Mouse (Mus musculus): ENCODE measurements around the gene Tmprss11d.
"Not testable (repeated sequence)": the region's sequence is repeated elsewhere in the genome, so short reads cannot be mapped to it uniquely, and the experiment has no call there.

Gene Tmprss11d

DNA sequence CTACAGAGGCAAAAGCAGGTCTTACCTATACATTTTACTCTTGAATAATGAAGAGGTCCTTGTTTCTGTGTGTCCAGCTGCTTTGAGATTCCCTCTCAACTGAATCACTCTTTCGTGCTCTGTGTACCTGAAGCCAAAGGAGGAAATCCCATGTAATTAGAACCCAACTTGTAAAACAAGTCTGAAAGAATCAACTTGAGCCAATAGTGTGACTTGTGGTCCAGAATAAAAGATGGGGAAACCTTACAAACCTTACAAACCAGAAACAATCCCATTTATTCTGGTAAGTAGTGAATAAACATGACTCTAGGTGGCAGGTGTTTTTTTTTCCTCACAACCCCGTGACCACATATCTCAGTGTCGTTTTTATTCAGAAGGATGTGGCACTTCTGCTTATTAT lies at the start of gene Tmprss11d:
Gene Tmprss11d (minus strand): TSS at position 101 of the 400 bp plus-strand sequence.
- no peak for DNase-seq

DNA sequence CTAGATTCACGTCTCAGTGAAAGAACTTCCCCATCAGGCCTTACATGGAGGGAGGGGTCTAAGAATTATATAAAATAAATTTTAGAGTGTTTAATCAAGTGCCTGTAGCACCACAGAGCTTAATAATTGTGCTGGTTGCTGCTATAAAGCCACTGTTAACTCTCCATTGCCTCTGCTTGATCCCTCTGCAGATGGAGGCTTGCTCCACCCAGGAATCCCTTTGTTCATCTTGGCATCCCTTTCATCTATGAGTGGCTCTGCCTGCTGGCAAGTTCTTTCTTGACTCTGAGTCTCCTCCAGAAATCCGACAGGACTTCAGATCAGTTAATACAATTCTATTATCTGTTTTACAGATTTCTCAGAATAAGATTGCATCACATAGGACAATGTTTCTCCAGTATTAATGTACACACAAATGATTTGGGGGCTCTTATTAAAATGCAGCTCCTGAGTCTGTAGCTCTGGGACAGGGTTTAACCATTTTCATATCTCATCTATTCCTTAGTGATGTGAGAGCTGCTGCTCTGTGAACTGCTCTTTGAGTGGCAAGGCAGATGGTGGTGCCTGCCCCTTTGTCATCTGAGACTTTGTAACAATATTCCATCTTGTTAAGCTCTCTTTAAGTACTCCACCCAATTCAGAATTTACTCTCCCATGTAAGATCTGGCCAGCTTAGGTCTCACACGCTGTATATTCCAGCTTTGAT lies 48.3 kb upstream of the Tmprss11d start:
- no peak for DNase-seq

DNA sequence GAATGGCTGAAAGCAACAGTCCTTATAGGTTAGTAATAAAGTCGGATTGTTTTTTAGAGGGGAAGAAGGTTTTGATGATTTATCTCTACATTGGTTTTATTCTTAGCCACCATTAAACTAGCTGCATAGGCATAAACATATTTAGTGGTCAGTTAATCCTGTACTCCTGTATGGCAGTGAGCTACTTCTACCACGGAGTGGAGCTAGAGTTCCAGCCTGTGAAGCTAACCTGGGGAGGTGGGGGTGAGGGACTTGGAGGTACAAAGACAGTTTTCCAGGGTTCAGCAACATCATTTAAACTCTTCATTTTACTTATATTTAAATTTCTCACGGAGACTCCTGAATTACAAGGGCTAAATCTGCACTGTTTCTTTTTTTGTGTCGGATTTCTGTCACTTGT lies 46.3 kb upstream of the Tmprss11d start:
- DNase-seq: no peak

DNA sequence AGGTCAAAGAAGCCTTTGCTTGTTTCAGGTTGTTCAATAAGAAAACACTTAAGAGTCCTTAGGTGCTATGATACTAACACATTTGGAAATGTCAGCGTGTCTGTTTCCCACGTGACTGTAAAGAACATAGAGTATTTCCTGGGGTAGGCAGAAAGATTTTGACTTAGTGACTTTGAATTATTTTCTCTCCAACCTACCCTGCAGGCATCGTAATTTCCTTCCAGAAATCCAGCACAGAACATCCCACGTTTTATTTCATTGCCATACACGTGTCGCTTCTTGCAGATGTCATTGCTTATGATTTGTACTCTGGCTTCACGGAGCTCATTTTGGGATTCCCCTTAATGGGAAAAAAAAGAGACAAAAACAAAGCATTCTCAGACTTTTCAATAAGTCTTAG lies 41.1 kb upstream of the Tmprss11d start:
- no peak for DNase-seq

DNA sequence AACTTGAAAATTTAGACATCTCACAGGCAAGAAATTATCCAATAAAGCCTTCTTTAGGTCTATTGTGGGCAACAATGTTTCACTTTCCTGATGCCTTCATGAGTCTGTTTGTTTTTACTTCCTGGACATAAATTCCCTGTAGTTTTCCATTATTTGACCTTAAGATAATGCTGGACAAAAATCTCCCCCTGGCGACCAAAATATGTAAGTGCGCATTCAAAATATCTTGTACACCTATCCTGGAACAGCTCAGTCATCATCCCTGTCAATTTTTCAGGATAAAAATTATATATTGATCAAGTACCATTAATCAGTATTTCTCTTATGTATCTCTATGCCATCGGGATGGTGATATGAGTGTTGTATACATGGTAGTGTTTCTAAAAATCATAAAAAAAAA lies 37.6 kb upstream of the Tmprss11d start:
- peak; percentile 32 for DNase-seq

DNA sequence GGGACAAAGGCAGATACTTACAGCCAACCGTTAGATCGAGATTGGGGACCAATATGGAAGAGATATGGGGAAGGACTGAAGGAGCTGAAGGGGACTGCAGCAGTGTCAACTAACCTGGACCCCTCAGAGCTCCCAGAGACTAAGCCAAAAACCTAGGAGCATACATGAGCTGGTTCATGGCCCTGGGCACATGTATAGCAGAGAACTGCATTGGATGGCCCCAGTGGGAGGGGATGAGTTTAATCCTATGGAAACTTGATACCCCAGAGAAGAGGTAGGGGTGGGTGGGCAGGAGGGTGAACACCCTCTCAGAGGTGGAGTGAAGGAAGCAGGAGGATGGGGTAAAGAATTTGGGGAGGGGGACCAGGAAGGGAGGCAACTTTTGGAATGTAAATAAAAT lies 34.7 kb upstream of the Tmprss11d start:
- DNase-seq: no peak

DNA sequence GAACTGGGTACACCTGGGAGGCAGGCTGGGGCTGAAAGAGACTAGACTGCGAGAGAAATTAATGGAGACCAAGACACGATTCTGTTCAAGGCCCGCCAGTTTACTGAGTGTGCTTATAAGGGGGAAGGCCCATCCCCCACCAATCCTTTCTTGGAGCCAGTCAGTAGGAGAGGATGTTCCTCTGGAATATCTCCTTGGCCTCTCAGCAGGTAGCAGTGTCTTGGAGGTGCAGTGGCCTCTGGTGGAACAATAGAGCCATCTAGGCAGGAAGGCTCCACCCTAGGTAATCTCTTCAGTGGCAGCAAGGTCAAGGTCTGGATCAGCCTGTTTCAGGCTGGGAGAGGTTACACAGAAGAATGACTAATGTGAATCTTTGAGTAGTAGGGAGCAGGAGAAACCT lies 34.0 kb upstream of the Tmprss11d start:
- no peak for DNase-seq

DNA sequence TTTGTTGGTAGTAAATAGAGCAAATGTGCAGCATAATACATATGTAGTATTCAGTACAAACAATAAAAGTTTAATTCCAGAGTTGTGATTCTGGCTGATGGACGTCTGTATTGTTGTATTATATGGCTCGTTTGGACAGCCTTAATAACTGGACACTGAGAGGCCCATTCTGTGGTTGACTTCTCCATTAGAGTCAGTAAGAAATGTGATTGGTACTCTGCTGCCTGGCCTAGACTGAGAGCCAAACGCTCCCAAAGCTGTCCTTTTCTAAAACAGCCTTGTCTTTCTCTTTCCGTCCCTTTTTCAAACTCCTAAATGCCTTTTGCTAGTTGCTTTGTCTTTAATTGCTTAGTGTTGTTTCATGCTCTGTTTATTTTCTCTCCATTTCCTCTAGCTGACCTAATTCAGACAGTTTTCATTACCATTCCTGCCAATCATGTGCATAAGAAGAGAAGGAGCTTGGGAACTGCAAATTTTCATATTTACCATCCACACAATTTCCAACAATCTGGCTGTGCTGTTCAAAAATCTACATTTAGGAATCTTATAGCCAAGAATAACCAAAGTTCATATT lies 13.7 kb downstream of the Tmprss11d start:
- DNase-seq: no peak

DNA sequence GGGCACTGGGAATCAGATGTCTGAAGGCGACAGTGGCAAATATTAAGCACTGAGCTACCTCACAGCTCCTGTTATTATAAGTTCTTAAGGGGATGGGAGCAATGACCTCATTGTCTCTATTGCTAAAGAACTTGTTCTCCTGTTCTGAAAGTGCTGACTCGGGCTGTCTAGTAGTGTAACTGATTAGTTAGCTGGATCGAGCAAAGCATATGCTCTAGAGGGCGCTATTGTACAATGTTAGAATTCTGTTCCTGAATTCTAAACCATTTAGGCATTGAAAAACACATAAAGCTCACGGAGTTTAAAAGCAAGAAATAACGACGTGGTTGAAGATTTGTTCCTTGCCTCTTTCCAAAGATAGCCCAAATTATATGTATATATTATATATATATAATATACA lies 20.3 kb downstream of the Tmprss11d start:
- peak; percentile 18 for DNase-seq

DNA sequence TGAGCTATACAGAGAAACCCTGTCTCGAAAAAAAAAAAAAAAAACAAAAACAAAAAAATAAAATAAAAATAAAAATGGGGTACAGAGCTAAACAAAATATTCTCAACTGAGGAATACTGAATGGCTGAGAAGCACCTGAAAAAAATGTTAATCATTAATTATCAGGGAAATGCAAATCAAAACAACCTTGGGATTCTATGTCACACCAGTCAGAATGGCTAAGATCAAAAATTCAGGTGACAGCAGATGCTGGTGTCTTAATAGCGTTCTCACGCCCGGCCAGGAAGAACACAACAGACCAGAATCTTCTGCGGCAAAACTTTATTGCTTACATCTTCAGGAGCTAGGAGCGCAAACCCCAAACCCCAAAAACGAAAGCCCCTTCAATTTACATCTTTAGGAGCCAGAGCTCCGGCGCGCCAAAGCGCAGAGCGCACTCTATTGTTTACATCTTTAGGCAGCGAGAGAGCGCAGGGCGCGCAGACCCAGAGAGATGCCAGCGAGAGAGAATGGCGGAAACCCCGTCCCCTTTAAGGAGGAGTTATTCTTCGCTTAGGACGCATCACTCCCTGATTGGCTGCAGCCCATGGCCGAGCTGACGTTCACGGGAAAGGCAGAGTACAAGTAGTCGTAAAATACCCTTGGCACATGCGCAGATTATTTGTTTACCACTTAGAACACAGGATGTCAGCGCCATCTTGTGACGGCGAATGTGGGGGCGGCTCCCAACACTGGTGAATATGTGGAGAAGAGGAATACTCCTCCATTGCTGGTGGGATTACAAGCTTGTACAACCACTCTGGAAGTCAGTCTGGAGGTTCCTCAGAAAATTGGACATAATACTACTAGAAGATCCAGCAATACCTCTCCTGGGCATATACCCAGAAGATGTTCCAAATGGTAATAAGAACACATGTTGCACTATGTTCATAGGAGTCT lies 54.9 kb downstream of the Tmprss11d start:
- DNase-seq: not testable (repeated sequence)

DNA sequence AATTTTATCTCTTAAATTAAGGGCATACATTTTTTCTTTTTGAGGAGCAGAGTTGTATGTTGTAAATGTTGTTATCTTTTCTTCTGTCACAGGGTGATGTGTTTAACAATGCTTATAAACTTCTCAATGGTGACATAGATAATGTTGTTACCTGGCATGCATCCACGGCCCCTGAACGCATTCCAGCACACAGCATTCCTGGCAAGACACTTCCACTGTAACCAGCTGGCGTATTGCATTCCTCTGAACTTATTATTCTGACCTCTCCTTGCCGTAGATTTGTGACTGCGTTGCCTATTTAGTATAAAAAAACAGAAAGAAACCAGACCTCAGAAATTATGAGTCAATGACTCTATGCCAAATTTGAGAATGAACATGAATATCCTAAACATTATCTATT lies 67.1 kb downstream of the Tmprss11d start:
- DNase-seq: peak; percentile 6

DNA sequence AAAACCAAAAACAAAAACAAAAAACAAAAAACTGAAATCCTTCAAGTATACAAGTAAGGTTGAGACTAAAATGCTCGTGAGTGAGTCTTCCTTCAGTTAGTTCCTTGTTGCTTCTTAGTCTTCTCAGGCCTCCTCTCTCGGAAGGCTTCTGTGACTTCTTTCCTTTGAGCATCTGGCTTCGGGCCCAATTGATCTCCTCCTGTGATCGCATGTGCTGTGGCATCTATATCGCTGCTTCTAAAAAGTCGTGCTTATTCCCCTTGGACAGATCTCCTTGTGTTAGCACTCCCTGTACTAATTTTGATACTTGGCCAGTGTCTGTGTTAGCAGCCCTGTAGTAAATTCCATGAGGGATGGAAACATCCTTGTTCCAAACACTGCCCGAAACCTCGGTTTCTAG lies 69.3 kb downstream of the Tmprss11d start:
- DNase-seq: no peak

DNA sequence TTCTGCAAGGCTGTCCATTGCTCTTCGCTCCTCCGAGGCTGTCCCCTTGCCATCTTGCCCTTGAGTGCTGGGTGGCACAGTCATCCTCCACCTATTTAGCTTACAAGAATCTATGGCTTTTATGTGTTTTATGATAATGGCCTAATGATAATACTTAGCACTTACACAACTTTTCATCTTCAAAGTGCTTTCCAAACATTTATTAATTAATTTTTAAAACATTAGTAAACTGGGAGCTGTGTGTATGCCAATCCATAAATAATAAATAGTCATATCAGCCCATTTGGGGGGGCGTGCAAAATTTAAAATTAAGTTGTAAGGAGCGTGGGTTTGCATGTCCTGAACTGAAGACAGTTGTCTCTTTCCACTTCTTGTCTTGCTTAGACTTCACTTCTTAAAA lies 84.0 kb downstream of the Tmprss11d start, which contains the start of gene Tmprss11c:
Gene Tmprss11c (minus strand): TSS at position 101 of the 400 bp plus-strand sequence.
- DNase-seq: no peak

Measured in kidney, postnatal 10 days (tissue).